Mouse (Mus musculus) lung, adult 2 months (tissue): ENCODE results near the gene Tbxas1. TPM values are rescaled to one million over a fixed set of nuclear protein-coding genes. Genes with fewer than 3 reads are reported as not detected.

Source experiments
- DNase-seq: peaks from one replicate; pipeline ENCODE4 v3.0.0; 2022
- H3K4me1 ChIP-seq: fragments of 200-500 bp; 2 replicates; pipeline ENCODE4 v1.6.1; 2011; ENCODE audit warnings: low read length; ENCODE audit not compliant: control insufficient read depth, insufficient read depth
- H3K4me3 ChIP-seq: fragments of 200-500 bp; replicated peaks from 2 replicates; pipeline ENCODE3; 2011; ENCODE audit warnings: low read depth, mild to moderate bottlenecking, control low read depth, low read length; ENCODE audit errors: extremely low read depth
- CTCF ChIP-seq: fragments of 200-500 bp; IDR thresholded peaks from 2 replicates; pipeline ENCODE4 v1.5.1; 2011; ENCODE audit warnings: mild to moderate bottlenecking, low read length, control low read depth; ENCODE audit not compliant: insufficient read depth
- POLR2A ChIP-seq: fragments of 200-500 bp; IDR thresholded peaks from 2 replicates; pipeline ENCODE4 v1.6.1; 2011; ENCODE audit warnings: low read depth, mild to moderate bottlenecking, control low read depth, low read length, borderline replicate concordance; ENCODE audit errors: extremely low read depth
- WGBS: fragments of 180-500 bp; shearing (Covaris S2); methylation state at CpG from one replicate; pipeline ENCODE4 v1.1.7; 2018; 5-methylcytosine and 5-hydroxymethylcytosine counted together
- polyA plus RNA-seq: library from polyadenylated mRNA; depleted of rRNA; stranded (reverse); fragments of >200 nt; gene quantifications from 2 replicates; pipeline ENCODE4 v1.2.3, GENCODE M21; 2012

Gene Tbxas1
- polyA plus RNA-seq, 1 experiment, result 9.1 TPM

- DNase-seq, result no peak
- 82% methylated on average over 11 of the region's 11 CpGs for WGBS
- no peaks in the 10 kb centered on the region for H3K4me1 ChIP-seq
- no peak overlapping the region for H3K4me3 ChIP-seq
- no peak for TF ChIP-seq CTCF
- TF ChIP-seq POLR2A, result no peak
Observed at GRCm38 (mm10) chr6:39017942-39018341, 142.7 kb downstream of the Tbxas1 start.

GRCm38 (mm10) chr6:39018805-39019204 is 143.6 kb downstream of the Tbxas1 start:
- Histone ChIP-seq H3K4me3 (no peak overlapping the region), H3K4me1 (no peaks in the 10 kb centered on the region)
- TF ChIP-seq CTCF, result 0 out of 2 replicates have a peak, but pooled peaks have one; percentile 2
- TF ChIP-seq POLR2A, result no peak
- DNase-seq, result no peak
- WGBS, result 77% methylated on average over 7 of the region's 7 CpGs

- TF ChIP-seq CTCF (no peak), POLR2A (no peak)
- Histone ChIP-seq H3K4me1 (no peaks in the 10 kb centered on the region), H3K4me3 (no peak overlapping the region)
- DNase-seq, result no peak
- WGBS, result 59% methylated on average over 5 of the region's 5 CpGs
Observed at GRCm38 (mm10) chr6:39019219-39019618, 144.0 kb downstream of the Tbxas1 start.

GRCm38 (mm10) chr6:39021909-39022308 is 146.7 kb downstream of the Tbxas1 start:
- no peaks in the 10 kb centered on the region; the same call in 1 of the 2 replicates for H3K4me1 ChIP-seq
- DNase-seq, result no peak
- TF ChIP-seq CTCF, result no peak
- no peak for TF ChIP-seq POLR2A
- 74% methylated on average over 1 of the region's 1 CpGs for WGBS
- H3K4me3 ChIP-seq, result no peak overlapping the region

GRCm38 (mm10) chr6:39022461-39023181 is 147.4 kb downstream of the Tbxas1 start:
- H3K4me3 ChIP-seq, result no peak overlapping the region
- TF ChIP-seq CTCF (no peak), POLR2A (no peak)
- 83% methylated on average over 7 of the region's 7 CpGs for WGBS
- no peak for DNase-seq
- no peaks in the 10 kb centered on the region; the same call in 1 of the 2 replicates for H3K4me1 ChIP-seq

- 42% methylated on average over 4 of the region's 4 CpGs for WGBS
- H3K4me3 ChIP-seq, result no peak overlapping the region
- H3K4me1 ChIP-seq, result no peaks in the 10 kb centered on the region; the same call in 1 of the 2 replicates
- DNase-seq, result no peak
- TF ChIP-seq POLR2A, result no peak
- no peak for TF ChIP-seq CTCF
Observed at GRCm38 (mm10) chr6:39024631-39025030, 149.4 kb downstream of the Tbxas1 start.

- Histone ChIP-seq H3K4me1 (no peaks in the 10 kb centered on the region; the same call in 1 of the 2 replicates), H3K4me3 (no peak overlapping the region)
- no peak for DNase-seq
- WGBS, result 83% methylated on average over 7 of the region's 7 CpGs
- TF ChIP-seq POLR2A (no peak), CTCF (no peak)
Observed at GRCm38 (mm10) chr6:39025038-39025437, 149.8 kb downstream of the Tbxas1 start.

GRCm38 (mm10) chr6:39030714-39031113 is 155.5 kb downstream of the Tbxas1 start:
- 69% methylated on average over 4 of the region's 4 CpGs for WGBS
- TF ChIP-seq CTCF (no peak), POLR2A (no peak)

GRCm38 (mm10) chr6:39033676-39034075 is 158.5 kb downstream of the Tbxas1 start:
- TF ChIP-seq CTCF, result no peak
- no peak for TF ChIP-seq POLR2A
- WGBS, result 87% methylated on average over 7 of the region's 7 CpGs
- DNase-seq, result no peak
- no peak overlapping the region for H3K4me3 ChIP-seq
- no peaks in the 10 kb centered on the region for H3K4me1 ChIP-seq

More at GRCm38 (mm10) chr6:39030714-39031113, 155.5 kb downstream of the Tbxas1 start:
- DNase-seq, result no peak
- H3K4me1 ChIP-seq, result no peaks in the 10 kb centered on the region; the same call in 1 of the 2 replicates
- H3K4me3 ChIP-seq, result no peak overlapping the region

GRCm38 (mm10) chr6:39035039-39035438 is 159.8 kb downstream of the Tbxas1 start:
- WGBS, result 92% methylated on average over 6 of the region's 6 CpGs
- Histone ChIP-seq H3K4me3 (no peak overlapping the region), H3K4me1 (no peaks in the 10 kb centered on the region)
- TF ChIP-seq CTCF, result no peak
- no peak for DNase-seq
